8 mouse cellular contexts compared by ENCODE assay signal in genomic region chr2:39005574-39006079, GRCm38 (mm10). TPM values are rescaled to one million over a fixed set of nuclear protein-coding genes. Genes with fewer than 3 reads are reported as not detected.
A peak's percentile ranks its signal among the peaks of the same experiment; 100 is the strongest.
DNase-seq lines count a peak whose midpoint lies in the region; ATAC-seq and TF ChIP-seq lines count a peak whose summit lies in the region.

Rpl35 (minus strand) TSS chr2:39005624.

- H3K9ac ChIP-seq in intestine, embryonic 14.5 days (ENCODE audit: low read length) = peak within 1 kb of the TSS; percentile 93
- H3K9ac ChIP-seq in limb, embryonic 14.5 days (ENCODE audit: low read depth, low read length, severe bottlenecking) = peak within 1 kb of the TSS; percentile 83
- H3K9ac ChIP-seq in midbrain, embryonic 16.5 days (ENCODE audit: low read depth, low read length) = peak within 1 kb of the TSS; percentile 86

- H3K4me2 ChIP-seq in intestine, embryonic 14.5 days (ENCODE audit: low read length) = peak within 1 kb of the TSS; percentile 97
- peak within 1 kb of the TSS; percentile 65 for H3K4me2 ChIP-seq in limb, embryonic 14.5 days (replicated peaks; ENCODE audit: low read depth, low read length, severe bottlenecking)
- H3K4me2 ChIP-seq in midbrain, embryonic 16.5 days (ENCODE audit: low read length) = peak within 1 kb of the TSS; percentile 92

- H3K9me3 ChIP-seq in intestine, embryonic 14.5 days (ENCODE audit: control insufficient read depth, low read length) = no peaks in the 10 kb centered on the region
- no peaks in the 10 kb centered on the region for H3K9me3 ChIP-seq in limb, embryonic 14.5 days (ENCODE audit: control insufficient read depth, low read length)
- H3K9me3 ChIP-seq in midbrain, embryonic 16.5 days (replicated peaks; ENCODE audit: control insufficient read depth, low read length, poor library complexity, severe bottlenecking) = no peaks in the 10 kb centered on the region

- no peak for TF ChIP-seq POLR2A in limb, embryonic 14.5 days (IDR thresholded peaks at IDR 0.05; ENCODE audit: borderline replicate concordance, extremely low read depth, insufficient read depth, insufficient read length)

- peak within 1 kb of the TSS; percentile 89 for H3K4me3 ChIP-seq in brown adipose tissue, adult 24 weeks (ENCODE audit: insufficient read depth, low read depth, low read length)
- peak within 1 kb of the TSS; percentile 85 for H3K4me3 ChIP-seq in intestine, embryonic 14.5 days (ENCODE audit: low read depth, low read length)
- H3K4me3 ChIP-seq in limb, embryonic 14.5 days (replicated peaks; ENCODE audit: low read length) = peak within 1 kb of the TSS; percentile 76
- H3K4me3 ChIP-seq in midbrain, embryonic 16.5 days (ENCODE audit: low read depth, low read length) = peak within 1 kb of the TSS; percentile 58

- 10% methylated on average over 15 of the region's 15 CpGs for WGBS in intestine, embryonic 14.5 days
- WGBS in limb, embryonic 14.5 days = 14% methylated on average over 15 of the region's 15 CpGs
- WGBS in midbrain, embryonic 16.5 days = 16% methylated on average over 15 of the region's 15 CpGs

- peak in 1 of 2 experiments; percentile 56 for DNase-seq in frontal cortex, adult 2 months (ENCODE audit: extremely low spot score in 1 of 2, low spot score in 1 of 2)
- DNase-seq in frontal cortex, postnatal 25 days (ENCODE audit: low spot score in 2 of 2) = no peak
- DNase-seq in gastrocnemius, postnatal 25 days = no peak
- DNase-seq in intestine, embryonic 14.5 days (ENCODE audit: low spot score) = peak; percentile 72
- no peak for DNase-seq in limb, embryonic 14.5 days (ENCODE audit: low spot score)
- peak; percentile 83 for DNase-seq in thymus, postnatal 4 days

- H3K36me3 ChIP-seq in intestine, embryonic 14.5 days (ENCODE audit: control insufficient read depth, insufficient read depth, low read length) = peaks cover 35% of the 10 kb centered on the region
- H3K36me3 ChIP-seq in limb, embryonic 14.5 days (ENCODE audit: control insufficient read depth, insufficient read depth, low read length) = peaks cover 34% of the 10 kb centered on the region
- H3K36me3 ChIP-seq in midbrain, embryonic 16.5 days (ENCODE audit: control insufficient read depth, insufficient read depth, low read length) = peaks cover 10% of the 10 kb centered on the region

- H3K27me3 ChIP-seq in intestine, embryonic 14.5 days (replicated peaks; ENCODE audit: control insufficient read depth, insufficient read depth, low read length) = no peaks in the 10 kb centered on the region
- H3K27me3 ChIP-seq in limb, embryonic 14.5 days (ENCODE audit: control insufficient read depth, insufficient read depth, low read length) = no peaks in the 10 kb centered on the region
- no peaks in the 10 kb centered on the region for H3K27me3 ChIP-seq in midbrain, embryonic 16.5 days (ENCODE audit: control insufficient read depth, insufficient read depth, low read depth, low read length)

- no peak for ATAC-seq in intestine, embryonic 14.5 days (replicated peaks; ENCODE audit: low FRiP score, low TSS enrichment, low read depth)
- no peak for ATAC-seq in limb, embryonic 14.5 days (ENCODE audit: low FRiP score, low read depth)
- no peak for ATAC-seq in midbrain, embryonic 16.5 days

- peaks cover 18% of the 10 kb centered on the region for H3K4me1 ChIP-seq in brown adipose tissue, adult 24 weeks (ENCODE audit: control insufficient read depth, insufficient read depth, insufficient read length, low read length)
- peaks cover 35% of the 10 kb centered on the region for H3K4me1 ChIP-seq in intestine, embryonic 14.5 days (replicated peaks; ENCODE audit: control insufficient read depth, insufficient read depth, low read length)
- peaks cover 34% of the 10 kb centered on the region for H3K4me1 ChIP-seq in limb, embryonic 14.5 days (ENCODE audit: control insufficient read depth, insufficient read depth, low read length)
- peaks cover 45% of the 10 kb centered on the region for H3K4me1 ChIP-seq in midbrain, embryonic 16.5 days (ENCODE audit: control insufficient read depth, insufficient read depth, low read length)

- H3K27ac ChIP-seq in brown adipose tissue, adult 24 weeks (replicated peaks; ENCODE audit: low read depth, low read length) = peak within 1 kb of the TSS; percentile 58
- H3K27ac ChIP-seq in intestine, embryonic 14.5 days (ENCODE audit: low read depth) = peak within 1 kb of the TSS; percentile 89
- peak within 1 kb of the TSS; percentile 77 for H3K27ac ChIP-seq in limb, embryonic 14.5 days (replicated peaks; ENCODE audit: low read depth, low read length)
- H3K27ac ChIP-seq in midbrain, embryonic 16.5 days (ENCODE audit: low read length) = peak within 1 kb of the TSS; percentile 84

RNA-seq across cellular contexts. Expression of gene Rpl35, which starts in this region (rescaled TPM):
- 260 and 302 TPM in 2 replicates for polyA plus RNA-seq in frontal cortex, adult 2 months (2012; rRNA removed)
- 120 and 144 TPM in 2 replicates for polyA plus RNA-seq in brown adipose tissue, adult 24 weeks (2012; ENCODE audit: insufficient read depth, insufficient read length, missing spikeins)
- total RNA-seq in gastrocnemius, postnatal 25 days (2021) = 100 to 1,000 TPM; 239 to 257 TPM
- polyA plus RNA-seq in intestine, embryonic 14.5 days (2014; fragmentation: Nextera tagmentation; extraction: Ambion mirVana) = 1,154 and 1,176 TPM in 2 replicates
- polyA plus RNA-seq in limb, embryonic 14.5 days (2012; rRNA removed) = 448 and 806 TPM in 2 replicates
- 1,031 and 1,116 TPM in 2 replicates for polyA plus RNA-seq in limb, embryonic 14.5 days (2014; fragmentation: Nextera tagmentation; extraction: Ambion mirVana)
- polyA plus RNA-seq in midbrain, embryonic 16.5 days (2015; fragmentation: Nextera tagmentation; extraction: Ambion mirVana) = 563 and 566 TPM in 2 replicates

Comparison
In these comparisons a context has a peak if more than half of its experiments do, and no peak if none do; other contexts are left out.
1. DNase-seq: peak in intestine, embryonic 14.5 days (single experiment) and thymus, postnatal 4 days (single experiment); none in frontal cortex, postnatal 25 days (0 of 2), gastrocnemius, postnatal 25 days (single experiment) and limb, embryonic 14.5 days (single experiment).
2. Peak in every context shown above with its lines, with median percentiles within 50 percentile points of each other: H3K27ac ChIP-seq, H3K4me3 ChIP-seq, H3K4me2 ChIP-seq and H3K9ac ChIP-seq.